Mouse (Mus musculus): ENCODE measurements around the gene Rab44. TPM values are rescaled to one million over a fixed set of nuclear protein-coding genes. Genes with fewer than 3 reads are reported as not detected.

The Rab44 gene
- polyA plus RNA-seq, 1 experiment, result 4.9 TPM

DNA sequence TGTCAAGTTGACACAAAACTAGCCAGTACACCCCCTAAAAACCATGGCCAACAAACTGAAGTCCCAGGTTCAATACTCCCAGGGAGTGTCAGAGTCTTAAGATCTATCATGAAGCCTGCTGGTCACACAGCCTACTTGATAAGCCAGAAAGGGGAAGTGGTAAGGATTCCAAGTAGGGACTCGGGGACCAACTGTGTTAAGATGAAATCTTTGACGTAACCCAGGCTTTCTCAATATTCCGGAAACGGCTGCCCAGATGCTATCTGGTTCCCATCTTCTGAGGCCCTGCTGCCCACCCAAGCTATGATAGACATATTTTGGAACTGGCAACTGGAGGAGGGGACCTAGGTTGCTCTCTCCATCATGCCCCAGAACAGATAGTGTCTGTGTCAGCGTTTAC, 2.6 kb upstream of the Rab44 start:
- H3K36me3 ChIP-seq (ENCODE audit: control insufficient read depth, insufficient read depth, low read length), result no peaks in the 10 kb centered on the region
- TF ChIP-seq CTCF (IDR thresholded peaks at IDR 0.05; ENCODE audit: extremely low read depth, insufficient read depth, insufficient read length, insufficient replicate concordance) (no peak), POLR2A (IDR thresholded peaks at IDR 0.05; ENCODE audit: low read depth, low read length) (no peak)
- H3K4me1 ChIP-seq (ENCODE audit: control insufficient read depth, insufficient read depth, insufficient read length), result peaks cover 2% of the 10 kb centered on the region; the same call in 1 of the 2 replicates
- 5% methylated on average over 5 of the region's 5 CpGs for WGBS
- DNase-seq (ENCODE audit: low read depth in 1 of 2, low spot score in 2 of 2), result no peak
- H3K27me3 ChIP-seq (ENCODE audit: control insufficient read depth, insufficient read depth, low read length), result no peaks in the 10 kb centered on the region
- no peak overlapping the region for H3K4me3 ChIP-seq (ENCODE audit: extremely low read depth, insufficient read depth, insufficient read length)
- H3K27ac ChIP-seq (ENCODE audit: insufficient read depth, low read length), result no peak overlapping the region

DNA sequence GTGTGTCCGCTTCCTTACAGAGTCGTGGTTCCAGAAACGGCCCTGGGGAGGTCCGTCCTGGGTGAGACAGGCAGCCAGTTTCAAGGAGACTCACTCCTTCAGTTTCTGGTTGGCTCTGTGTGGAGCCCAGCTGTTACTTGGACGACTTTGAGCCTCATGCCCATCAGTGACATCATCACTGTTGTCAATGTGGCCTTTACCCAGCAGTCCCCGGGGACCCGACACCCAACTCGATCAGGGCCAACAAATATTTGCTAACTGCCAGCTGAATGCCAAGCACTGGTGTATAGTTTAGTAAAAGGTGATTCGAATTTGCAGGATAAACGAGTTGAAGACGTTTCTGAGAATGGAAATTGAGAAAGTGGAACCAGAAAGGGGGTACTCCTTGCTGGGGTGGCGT, 2.1 kb downstream of the Rab44 start:
- H3K4me1 ChIP-seq (ENCODE audit: control insufficient read depth, insufficient read depth, insufficient read length), result peaks cover 2% of the 10 kb centered on the region; the same call in 1 of the 2 replicates
- H3K4me3 ChIP-seq (ENCODE audit: extremely low read depth, insufficient read depth, insufficient read length), result no peak overlapping the region
- H3K27ac ChIP-seq (ENCODE audit: insufficient read depth, low read length), result no peak overlapping the region
- no peaks in the 10 kb centered on the region for H3K36me3 ChIP-seq (ENCODE audit: control insufficient read depth, insufficient read depth, low read length)
- no peak for TF ChIP-seq POLR2A (IDR thresholded peaks at IDR 0.05; ENCODE audit: low read depth, low read length)
- TF ChIP-seq CTCF (IDR thresholded peaks at IDR 0.05; ENCODE audit: extremely low read depth, insufficient read depth, insufficient read length, insufficient replicate concordance), result no peak
- 66% methylated on average over 12 of the region's 12 CpGs for WGBS
- no peak for DNase-seq (ENCODE audit: low read depth in 1 of 2, low spot score in 2 of 2)
- H3K27me3 ChIP-seq (ENCODE audit: control insufficient read depth, insufficient read depth, low read length), result no peaks in the 10 kb centered on the region

DNA sequence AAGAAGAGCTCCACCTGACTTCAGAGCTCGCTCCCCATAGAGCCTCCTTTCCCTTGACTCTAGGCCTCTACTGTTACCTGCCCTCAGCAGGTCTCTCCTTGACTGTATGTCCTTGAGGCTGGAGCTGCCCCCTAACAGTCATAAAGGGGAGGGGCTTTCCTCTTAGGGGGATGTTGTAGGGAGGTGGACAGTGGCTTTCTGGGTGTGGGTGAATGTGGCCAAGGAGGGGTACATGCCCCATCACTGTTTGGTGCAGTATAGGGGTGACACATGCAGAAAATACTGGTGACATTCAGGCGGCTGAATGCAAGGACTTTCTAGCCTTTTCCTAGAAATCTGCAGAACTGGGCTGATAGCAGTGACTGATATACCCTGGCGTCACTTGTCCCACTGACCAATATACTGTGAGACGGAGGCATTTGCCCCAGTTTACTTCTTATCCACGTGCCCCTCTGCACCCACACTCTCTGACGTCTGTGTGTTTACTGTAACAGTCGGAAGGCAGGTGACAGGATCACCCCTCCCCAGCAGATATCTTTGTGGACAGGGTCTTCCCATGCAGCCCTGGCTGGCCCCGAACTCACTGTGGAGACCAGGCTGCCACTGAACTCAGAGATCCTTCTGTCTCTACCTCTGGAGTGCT, 3.2 kb downstream of the Rab44 start:
- H3K36me3 ChIP-seq (ENCODE audit: control insufficient read depth, insufficient read depth, low read length), result no peaks in the 10 kb centered on the region
- no peak for DNase-seq (ENCODE audit: low read depth in 1 of 2, low spot score in 2 of 2)
- 89% methylated on average over 8 of the region's 8 CpGs for WGBS
- no peak overlapping the region for H3K27ac ChIP-seq (ENCODE audit: insufficient read depth, low read length)
- TF ChIP-seq POLR2A (IDR thresholded peaks at IDR 0.05; ENCODE audit: low read depth, low read length) (no peak), CTCF (IDR thresholded peaks at IDR 0.05; ENCODE audit: extremely low read depth, insufficient read depth, insufficient read length, insufficient replicate concordance) (no peak)
- H3K27me3 ChIP-seq (ENCODE audit: control insufficient read depth, insufficient read depth, low read length), result no peaks in the 10 kb centered on the region
- H3K4me3 ChIP-seq (ENCODE audit: extremely low read depth, insufficient read depth, insufficient read length), result no peak overlapping the region
- H3K4me1 ChIP-seq (ENCODE audit: control insufficient read depth, insufficient read depth, insufficient read length), result no peaks in the 10 kb centered on the region

DNA sequence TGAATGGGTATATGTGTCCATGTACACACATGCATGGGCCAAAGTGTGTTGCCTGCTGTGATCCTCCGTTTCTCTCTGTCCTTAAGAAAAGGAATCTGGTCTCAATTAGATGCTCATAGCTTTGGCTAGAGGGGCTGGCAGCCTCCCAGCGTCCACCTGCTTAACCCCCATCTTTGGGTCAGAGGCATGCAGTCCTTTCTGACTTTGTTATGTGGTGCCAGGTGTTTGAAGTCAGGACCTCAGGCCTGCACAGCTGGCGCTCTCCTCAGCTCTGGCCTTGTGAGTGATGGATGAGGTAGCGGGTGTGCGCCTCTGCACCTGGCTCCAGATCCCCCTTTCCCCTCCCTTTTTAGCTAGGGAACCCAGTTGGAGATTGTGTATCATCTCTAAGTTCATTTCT, 4.1 kb downstream of the Rab44 start:
- no peak for TF ChIP-seq CTCF (IDR thresholded peaks at IDR 0.05; ENCODE audit: extremely low read depth, insufficient read depth, insufficient read length, insufficient replicate concordance)
- TF ChIP-seq POLR2A (IDR thresholded peaks at IDR 0.05; ENCODE audit: low read depth, low read length), result no peak
- no peak for DNase-seq (ENCODE audit: low read depth in 1 of 2, low spot score in 2 of 2)
- 75% methylated on average over 5 of the region's 5 CpGs for WGBS

DNA sequence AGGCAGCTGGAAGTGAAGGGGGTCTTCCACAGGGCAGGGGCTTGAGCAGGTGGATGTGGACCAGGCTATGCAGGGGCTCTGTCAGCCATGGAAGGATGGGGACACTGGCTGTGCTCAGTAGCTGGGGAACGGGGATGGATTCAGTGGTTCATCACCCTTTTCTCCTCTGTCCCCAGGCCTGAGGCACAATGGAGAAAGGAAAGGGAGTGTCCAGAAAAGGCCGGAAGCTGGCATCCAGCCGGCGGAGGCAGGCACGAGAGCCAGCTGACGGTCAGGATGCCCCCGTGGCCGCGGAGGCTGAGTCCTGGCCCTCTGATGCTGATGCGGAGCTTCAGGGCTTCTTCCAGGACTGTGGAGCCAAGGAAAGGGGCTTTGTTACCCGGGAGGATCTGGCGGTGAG, 6.7 kb downstream of the Rab44 start:
- Histone ChIP-seq H3K27me3 (ENCODE audit: control insufficient read depth, insufficient read depth, low read length) (no peaks in the 10 kb centered on the region), H3K4me1 (ENCODE audit: control insufficient read depth, insufficient read depth, insufficient read length) (no peaks in the 10 kb centered on the region), H3K27ac (ENCODE audit: insufficient read depth, low read length) (no peak overlapping the region), H3K4me3 (ENCODE audit: extremely low read depth, insufficient read depth, insufficient read length) (no peak overlapping the region), H3K36me3 (ENCODE audit: control insufficient read depth, insufficient read depth, low read length) (no peaks in the 10 kb centered on the region)
- 89% methylated on average over 12 of the region's 12 CpGs for WGBS
- DNase-seq (ENCODE audit: low read depth in 1 of 2, low spot score in 2 of 2), result no peak
- no peak for TF ChIP-seq CTCF (IDR thresholded peaks at IDR 0.05; ENCODE audit: extremely low read depth, insufficient read depth, insufficient read length, insufficient replicate concordance)
- no peak for TF ChIP-seq POLR2A (IDR thresholded peaks at IDR 0.05; ENCODE audit: low read depth, low read length)

More for the DNA sequence above, 4.1 kb downstream of the Rab44 start:
- Histone ChIP-seq H3K27ac (ENCODE audit: insufficient read depth, low read length) (no peak overlapping the region), H3K27me3 (ENCODE audit: control insufficient read depth, insufficient read depth, low read length) (no peaks in the 10 kb centered on the region), H3K36me3 (ENCODE audit: control insufficient read depth, insufficient read depth, low read length) (no peaks in the 10 kb centered on the region), H3K4me3 (ENCODE audit: extremely low read depth, insufficient read depth, insufficient read length) (no peak overlapping the region), H3K4me1 (ENCODE audit: control insufficient read depth, insufficient read depth, insufficient read length) (no peaks in the 10 kb centered on the region)

DNA sequence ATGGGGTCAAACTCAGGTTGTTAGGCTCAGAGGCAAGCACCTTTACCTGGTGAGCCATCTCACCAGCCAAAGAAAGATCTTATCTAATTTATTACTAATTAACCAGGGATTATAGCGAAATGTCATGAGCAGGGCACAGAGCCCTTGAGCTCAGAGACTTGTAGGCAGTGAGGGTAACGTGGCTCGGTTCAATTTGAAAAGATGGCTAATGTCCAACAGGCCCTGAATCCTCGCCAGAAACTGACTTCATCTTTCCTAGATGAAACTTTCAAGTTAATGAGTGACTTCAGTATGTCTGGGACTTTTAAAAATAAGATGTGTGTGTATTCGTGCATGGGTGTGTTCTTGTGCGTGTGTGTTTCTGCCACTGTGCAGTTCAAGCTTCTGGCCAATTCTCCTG, 8.9 kb downstream of the Rab44 start:
- no peak for TF ChIP-seq POLR2A (IDR thresholded peaks at IDR 0.05; ENCODE audit: low read depth, low read length)
- TF ChIP-seq CTCF (IDR thresholded peaks at IDR 0.05; ENCODE audit: extremely low read depth, insufficient read depth, insufficient read length, insufficient replicate concordance), result no peak
- 87% methylated on average over 6 of the region's 6 CpGs for whole genome bisulfite sequencing
- Histone ChIP-seq H3K27ac (ENCODE audit: insufficient read depth, low read length) (no peak overlapping the region), H3K27me3 (ENCODE audit: control insufficient read depth, insufficient read depth, low read length) (no peaks in the 10 kb centered on the region), H3K4me1 (ENCODE audit: control insufficient read depth, insufficient read depth, insufficient read length) (no peaks in the 10 kb centered on the region), H3K4me3 (ENCODE audit: extremely low read depth, insufficient read depth, insufficient read length) (no peak overlapping the region), H3K36me3 (ENCODE audit: control insufficient read depth, insufficient read depth, low read length) (no peaks in the 10 kb centered on the region)
- no peak for DNase-seq (ENCODE audit: low read depth in 1 of 2, low spot score in 2 of 2)

DNA sequence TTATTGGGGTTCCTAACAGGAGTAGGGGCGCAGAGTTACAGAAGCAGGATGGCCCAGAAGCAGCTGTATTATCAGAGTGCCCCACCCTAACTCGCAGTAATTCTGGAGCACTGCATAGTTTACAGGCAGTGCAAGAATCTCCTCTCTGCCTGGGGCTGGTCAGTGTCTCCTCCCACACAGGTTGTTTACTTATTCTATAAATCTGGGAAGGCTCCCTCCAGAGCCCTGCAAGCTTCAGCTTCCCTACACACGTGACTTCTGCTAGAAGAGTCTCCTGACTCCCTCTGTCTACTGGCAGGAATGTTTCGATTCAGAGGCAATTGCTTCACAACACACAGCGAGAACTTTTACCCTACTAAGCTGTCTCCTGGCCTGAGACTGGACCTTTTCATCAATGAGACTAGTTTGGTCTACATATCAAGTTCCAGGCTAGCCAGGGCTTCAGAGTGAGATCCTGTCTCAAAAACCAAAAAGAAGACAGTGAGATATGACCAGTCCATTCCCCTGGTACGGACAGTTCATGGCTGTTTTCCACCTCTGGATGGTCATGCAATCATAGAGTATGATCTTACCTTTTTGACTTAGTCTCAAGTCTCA, 9.7 kb downstream of the Rab44 start:
- Histone ChIP-seq H3K27ac (ENCODE audit: insufficient read depth, low read length) (no peak overlapping the region), H3K27me3 (ENCODE audit: control insufficient read depth, insufficient read depth, low read length) (no peaks in the 10 kb centered on the region), H3K36me3 (ENCODE audit: control insufficient read depth, insufficient read depth, low read length) (no peaks in the 10 kb centered on the region), H3K4me1 (ENCODE audit: control insufficient read depth, insufficient read depth, insufficient read length) (no peaks in the 10 kb centered on the region), H3K4me3 (ENCODE audit: extremely low read depth, insufficient read depth, insufficient read length) (no peak overlapping the region)
- WGBS, result 82% methylated on average over 6 of the region's 6 CpGs
- TF ChIP-seq CTCF (IDR thresholded peaks at IDR 0.05; ENCODE audit: extremely low read depth, insufficient read depth, insufficient read length, insufficient replicate concordance) (no peak), POLR2A (IDR thresholded peaks at IDR 0.05; ENCODE audit: low read depth, low read length) (no peak)
- DNase-seq (ENCODE audit: low read depth in 1 of 2, low spot score in 2 of 2), result no peak

All from spleen, adult 2 months (tissue).